Mouse (Mus musculus): ENCODE data around the gene Gm13199. TPM values are rescaled to one million over a fixed set of nuclear protein-coding genes. Genes with fewer than 3 reads are reported as not detected.

Gm13199 gene
- total RNA-seq, 2 experiments from 2014 or later = not detected

DNA sequence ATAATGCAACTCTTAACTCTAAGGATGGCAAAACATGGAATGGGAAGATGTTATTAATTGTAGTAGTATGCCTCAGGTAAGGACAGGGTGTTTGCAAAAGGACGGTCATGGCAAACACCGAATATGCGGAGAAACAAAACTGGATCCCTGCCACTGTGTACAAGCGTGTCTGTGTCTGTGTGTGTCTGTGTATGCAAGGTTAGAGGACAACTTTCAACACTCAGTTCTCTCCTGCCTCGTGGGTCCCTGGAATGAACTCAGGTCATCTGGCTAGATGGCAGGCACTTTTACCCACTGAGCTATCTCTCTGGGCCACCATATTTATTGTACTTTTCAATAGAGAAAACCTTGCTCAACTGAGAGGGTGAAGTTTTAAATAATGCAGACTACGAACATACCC, 40.3 kb downstream of the Gm13199 start:
- DNase-seq = no peak

DNA sequence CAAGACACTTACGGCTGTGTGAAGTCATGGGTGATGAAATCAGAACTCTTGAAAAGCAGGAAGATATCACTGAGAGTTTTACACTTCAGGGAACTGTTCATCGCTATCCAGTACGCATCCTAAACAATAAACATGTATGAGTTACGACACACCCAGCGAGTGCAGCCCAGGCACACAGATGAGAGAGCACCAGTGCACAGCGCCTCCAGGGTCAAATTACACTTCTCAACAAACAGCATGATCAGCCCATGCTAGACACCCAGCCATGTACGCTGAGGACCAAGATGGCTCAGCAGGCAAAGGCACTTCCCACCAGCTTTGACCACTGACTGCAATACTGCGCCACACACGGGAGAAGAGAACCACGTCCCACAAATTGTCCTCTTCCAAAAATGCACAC, 41.5 kb downstream of the Gm13199 start:
- no peak for DNase-seq

Other genes with a start within 250 kb of the Gm13199 start
- gene Camk1d, start 148.4 kb downstream of the Gm13199 start, total RNA-seq (2021) = 1 to 10 TPM; 3.9 to 4.8 TPM
- 10 to 100 TPM; 12.5 to 14.1 TPM for gene Nudt5, start 17.9 kb downstream of the Gm13199 start, total RNA-seq (2021)
- 10 to 100 TPM; 90.1 to 98.7 TPM for gene Cdc123, start 17.8 kb downstream of the Gm13199 start, total RNA-seq (2021)
- 10 to 100 TPM; 10.2 to 11.0 TPM for gene Sec61a2, start 32.5 kb upstream of the Gm13199 start, total RNA-seq (2021)
- 1 to 10 TPM; 4.2 to 5.1 TPM for gene Dhtkd1, start 79.9 kb upstream of the Gm13199 start, total RNA-seq (2021)
- gene Upf2, start 88.5 kb upstream of the Gm13199 start, total RNA-seq (2021) = 10 to 100 TPM; 19.4 to 20.5 TPM